Mouse (Mus musculus) layer of hippocampus, postnatal 25 days (tissue): ENCODE data around the gene Ino80b. TPM values are rescaled to one million over a fixed set of nuclear protein-coding genes. Genes with fewer than 3 reads are reported as not detected.

Source experiments
- DNase-seq, 2 experiments: peaks; one replicate each; pipeline ENCODE4 v3.0.0; 2022; ENCODE audit warnings: mixed read lengths in 2 of 2, low spot score in 1 of 2; ENCODE audit errors: extremely low spot score in 1 of 2
- microRNA-seq, 2 experiments: library from miRNA; unstranded; fragments of <30 nt; microRNA quantifications; one replicate each; pipeline ENCODE4 v1.2.0; 2021
- total RNA-seq, 2 experiments: library from RNA; stranded (reverse); gene quantifications; 2 replicates each; pipeline ENCODE4 v1.2.3; 2021

The Ino80b gene
- total RNA-seq, 2 experiments from 2014 or later: 24.0 to 26.2 TPM

GRCm38 (mm10) chr6:83092416-83093127 lies 32.7 kb downstream of the Ino80b start:
- no peak for DNase-seq

GRCm38 (mm10) chr6:83087926-83088260 lies 37.3 kb downstream of the Ino80b start:
- no peak for DNase-seq

GRCm38 (mm10) chr6:83087205-83087925 lies 37.9 kb downstream of the Ino80b start:
- DNase-seq: no peak

- no peak for DNase-seq
Measured at GRCm38 (mm10) chr6:83086121-83087035, 38.9 kb downstream of the Ino80b start, which contains the start of gene Lbx2. Gene Lbx2, plus strand, starts transcription at chr6:83086367.

GRCm38 (mm10) chr6:83084477-83084876 lies 40.8 kb downstream of the Ino80b start:
- no peak for DNase-seq

DNA sequence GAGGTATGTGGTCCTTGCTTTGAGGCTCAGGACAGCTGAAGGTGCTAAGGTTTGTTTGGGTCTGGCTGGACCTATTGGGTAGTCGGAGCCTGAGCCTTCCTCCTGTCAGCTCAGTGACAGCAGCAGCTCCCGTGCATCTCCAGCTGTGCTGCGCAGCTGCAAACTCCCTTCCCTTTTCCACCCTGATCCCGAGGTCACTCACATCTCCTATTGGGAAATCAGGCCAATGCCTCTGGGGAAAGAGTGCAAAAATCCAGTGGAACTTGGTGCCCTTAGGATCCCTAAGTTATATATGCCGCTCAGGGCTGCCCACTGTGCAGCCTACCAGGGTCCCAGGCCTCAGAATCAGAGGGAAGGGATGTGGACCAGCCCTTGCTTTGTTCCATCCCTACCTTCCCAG lies 41.7 kb downstream of the Ino80b start:
- no peak for DNase-seq

DNA sequence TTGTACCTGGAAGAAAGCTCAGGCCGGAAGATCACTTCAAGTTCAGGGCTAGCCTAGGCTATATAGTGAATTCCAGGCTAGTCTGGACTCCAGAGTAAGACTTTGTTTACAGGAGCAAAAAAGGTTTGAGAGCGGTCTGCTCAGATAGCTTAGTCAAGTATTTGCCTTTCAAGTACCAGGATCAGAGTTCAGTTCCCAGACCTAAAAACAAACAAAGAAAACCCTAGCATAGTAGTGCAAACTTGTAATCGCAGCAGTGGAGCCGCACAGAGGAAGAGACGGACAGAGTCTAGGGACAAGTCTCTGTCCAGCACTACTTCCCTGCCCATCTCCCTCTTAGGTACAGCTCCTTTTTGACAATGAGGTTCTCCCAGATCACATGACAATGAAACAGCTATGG lies 45.0 kb downstream of the Ino80b start:
- no peak for DNase-seq

GRCm38 (mm10) chr6:83078324-83078858 lies 46.8 kb downstream of the Ino80b start:
- DNase-seq: peak; percentile 100

DNA sequence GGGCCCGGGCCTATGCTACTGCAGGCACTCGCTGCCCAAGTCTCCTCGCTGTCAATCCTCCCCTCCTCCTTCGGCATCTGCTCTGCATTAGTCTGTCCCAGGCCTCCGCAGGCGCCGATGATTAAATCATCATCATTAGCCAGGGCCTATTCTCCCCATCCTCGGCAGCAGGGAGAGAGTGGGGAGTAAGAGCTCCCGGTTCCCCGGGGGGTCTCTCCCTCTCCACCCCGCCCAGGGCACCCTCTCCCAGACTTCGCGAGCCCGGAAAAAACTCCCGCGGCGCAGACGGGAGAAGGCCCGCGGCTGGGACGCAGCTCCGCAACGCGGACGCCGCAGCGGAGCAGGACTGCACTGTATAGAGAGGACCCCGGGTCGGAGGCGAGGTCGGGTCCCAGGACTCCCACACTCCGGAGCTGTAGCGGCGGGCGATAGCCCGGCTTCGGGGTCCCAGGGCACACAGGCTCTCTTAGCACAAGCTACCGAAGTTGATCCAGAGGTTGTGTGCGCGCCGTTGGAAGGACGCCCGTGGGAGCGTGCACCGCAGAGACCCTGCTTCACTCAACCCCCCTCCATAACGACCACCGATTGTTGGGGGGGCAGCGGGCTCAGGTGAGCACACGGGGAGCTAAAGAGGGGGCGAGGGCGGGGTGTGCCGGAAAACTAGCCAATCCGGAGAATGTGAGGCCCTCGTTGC lies 47.5 kb downstream of the Ino80b start, which contains the start of gene Pcgf1:
TSS of gene Pcgf1 (plus strand) at position 240 of the 694 bp plus-strand sequence.
- DNase-seq: peak; percentile 39 to 50

DNA sequence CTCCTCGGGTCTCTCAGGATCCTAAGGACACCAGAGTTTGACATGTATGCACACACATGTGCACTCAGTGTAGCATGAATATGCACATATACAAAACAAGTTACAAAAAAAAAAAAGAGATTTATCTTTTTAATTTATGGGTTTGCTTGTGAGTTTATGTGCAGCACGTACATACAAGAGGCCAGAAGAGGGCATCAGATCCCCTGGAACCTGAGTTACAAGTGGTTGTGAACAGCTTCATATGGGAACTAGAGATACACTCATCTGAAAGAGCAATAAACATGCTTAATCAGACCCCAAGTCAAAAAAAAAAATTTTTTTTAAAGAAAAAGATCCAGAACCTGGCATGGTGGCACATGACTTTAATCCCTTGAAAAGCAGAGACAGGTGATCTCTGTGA lies 50.3 kb downstream of the Ino80b start:
- DNase-seq: no peak

Small RNAs within 50 kb of the gene (microRNA-seq; reads per million reads assigned to microRNA genes)
- gene Mir3470a: 0 reads per million in 2 experiments

Other genes starting within 250 kb of the Ino80b start
- 10 to 100 TPM; 37.8 to 37.9 TPM for gene Sema4f, start 185.7 kb downstream of the Ino80b start, total RNA-seq
- under 1 TPM in 1 of 2 experiments, not detected in 1; 0.34 TPM for gene M1ap, start 178.5 kb downstream of the Ino80b start, total RNA-seq
- gene Dok1, start 92.0 kb downstream of the Ino80b start, total RNA-seq: 1 to 10 TPM; 1.9 to 2.5 TPM
- gene Loxl3, start 91.3 kb downstream of the Ino80b start, total RNA-seq: 1 to 10 TPM; 3.3 to 3.9 TPM
- gene Aup1, start 70.9 kb downstream of the Ino80b start, total RNA-seq: 100 to 1,000 TPM; 115 to 121 TPM
- 10 to 100 TPM; 51.8 to 52.7 TPM for gene Htra2, start 70.2 kb downstream of the Ino80b start, total RNA-seq
- gene Dqx1, start 67.6 kb downstream of the Ino80b start, total RNA-seq: 1 to 10 TPM in 1 of 2 experiments, under 1 TPM in 1; 0.81 to 1.1 TPM
- gene Tlx2, start 55.1 kb downstream of the Ino80b start, total RNA-seq: not detected
- gene Pcgf1, start 47.6 kb downstream of the Ino80b start, total RNA-seq: 10 to 100 TPM; 30.3 to 33.0 TPM
- under 1 TPM in 1 of 2 experiments, not detected in 1; 0.77 TPM for gene Lbx2, start 39.1 kb downstream of the Ino80b start, total RNA-seq
- 10 to 100 TPM in 1 of 2 experiments, 1 to 10 TPM in 1; 5.8 to 10.7 TPM for gene Ccdc142, start 23.8 kb downstream of the Ino80b start, total RNA-seq
- gene Gm42688, start 23.8 kb downstream of the Ino80b start, total RNA-seq: 1 to 10 TPM; 5.4 to 8.2 TPM
- 10 to 100 TPM; 67.0 to 67.7 TPM for gene Mrpl53, start 16.4 kb downstream of the Ino80b start, total RNA-seq
- 10 to 100 TPM; 25.7 to 28.9 TPM for gene Mogs, start 9.9 kb downstream of the Ino80b start, total RNA-seq
- gene Wbp1, start 3.9 kb downstream of the Ino80b start, total RNA-seq: 10 to 100 TPM; 54.3 to 58.0 TPM
- 10 to 100 TPM; 83.6 to 93.5 TPM for gene Rtkn, start 10.0 kb upstream of the Ino80b start, total RNA-seq
- gene Wdr54, start 31.0 kb upstream of the Ino80b start, total RNA-seq: 10 to 100 TPM; 25.1 to 28.4 TPM
- gene 1700003E16Rik, start 31.0 kb upstream of the Ino80b start, total RNA-seq: 10 to 100 TPM; 22.1 to 25.0 TPM
- 100 to 1,000 TPM; 371 to 399 TPM for gene Dctn1, start 40.5 kb upstream of the Ino80b start, total RNA-seq
- under 1 TPM; 0.30 to 0.66 TPM for gene Slc4a5, start 94.4 kb upstream of the Ino80b start, total RNA-seq
- gene Mthfd2, start 200.5 kb upstream of the Ino80b start, total RNA-seq: 1 to 10 TPM; 5.3 to 7.2 TPM
- 10 to 100 TPM; 19.3 to 19.5 TPM for gene Mob1a, start 200.6 kb upstream of the Ino80b start, total RNA-seq
- gene Bola3, start 223.7 kb upstream of the Ino80b start, total RNA-seq: 10 to 100 TPM; 49.2 to 51.6 TPM